ENCODE assay signal across 8 mouse cellular contexts in the genomic region with DNA sequence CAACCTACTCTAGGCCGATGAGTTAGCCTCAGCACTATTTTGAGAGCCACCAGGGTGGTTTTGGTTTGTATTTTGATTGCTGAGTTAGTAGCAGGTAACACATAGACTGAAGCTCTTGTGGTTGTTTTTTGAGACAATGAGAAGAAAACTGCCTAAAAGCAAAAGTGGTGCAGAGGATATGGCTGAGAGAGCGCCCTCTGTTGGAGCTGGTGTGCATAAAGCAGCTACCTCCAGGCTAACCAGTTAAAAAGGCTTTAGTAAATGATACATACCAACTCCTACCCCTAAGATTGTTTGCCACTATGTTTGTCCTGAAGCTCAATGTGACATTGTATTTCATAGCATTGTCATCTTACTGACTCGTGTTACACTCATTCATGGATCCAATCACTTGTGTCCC. TPM values are rescaled to one million over a fixed set of nuclear protein-coding genes. Genes with fewer than 3 reads are reported as not detected.
A peak's percentile ranks its signal among the peaks of the same experiment; 100 is the strongest.
DNase-seq lines count a peak whose midpoint lies in the region; ATAC-seq and TF ChIP-seq lines count a peak whose summit lies in the region.

No protein-coding gene starts in this region.

- no peak for ATAC-seq in CD4-positive, CD25-positive, alpha-beta regulatory T cell, adult 4 months

- H3K27ac ChIP-seq in left cerebral cortex, adult 2 months: no peak overlapping the region

- H3K4me3 ChIP-seq in left cerebral cortex, adult 2 months: no peak overlapping the region

- intact Hi-C loops in left cerebral cortex, adult 2 months (cut with DNase I): no loop called here

- DNase-seq in CD4-positive, CD25-positive, alpha-beta regulatory T cell, adult 2 months (ENCODE audit: low read depth, low spot score): peak; percentile 66
- peak in 1 of 2 experiments; percentile 12 for DNase-seq in left cerebral cortex, adult 2 months (ENCODE audit: extremely low spot score in 1 of 2, low spot score in 2 of 2)
- no peak for DNase-seq in left cerebral cortex, adult 8-10 months (ENCODE audit: low spot score in 2 of 2)
- peak; percentile 20 for DNase-seq in c-Kit-positive CD71-positive TER-119-negative erythroid progenitor cells, embryonic 14.5 days (ENCODE audit: low read depth)
- DNase-seq in retina, embryonic 14.5 days (ENCODE audit: low spot score): peak; percentile 11
- DNase-seq in right cerebral cortex, postnatal 25 days: no peak
- no peak for DNase-seq in urinary bladder, adult 18-20 months (ENCODE audit: low spot score in 2 of 2)

- peak; percentile 63 for TF ChIP-seq CTCF in left cerebral cortex, adult 2 months (IDR thresholded peaks at IDR 0.05)

RNA-seq across cellular contexts. Expression of a gene that starts 54.3 kb away (rescaled TPM):
- polyA plus RNA-seq in CD4-positive, CD25-positive, alpha-beta regulatory T cell, adult 4 months (2017; shearing (Covaris generic)): 10 to 100 TPM; 53.0 to 83.1 TPM
- total RNA-seq in left cerebral cortex, adult 2 months (2021): 10 to 100 TPM; 14.3 to 18.5 TPM
- 10 to 100 TPM; 20.7 to 22.8 (median 21.6) TPM for total RNA-seq in left cerebral cortex, adult 8-10 months (2022)

RNA-seq across cellular contexts. Expression of a gene that starts 56.2 kb away (rescaled TPM):
- polyA plus RNA-seq in CD4-positive, CD25-positive, alpha-beta regulatory T cell, adult 4 months (2017; shearing (Covaris generic)): under 1 TPM; 0.32 to 0.33 TPM
- 1 to 10 TPM; 3.7 to 4.2 TPM for total RNA-seq in left cerebral cortex, adult 2 months (2021)
- 1 to 10 TPM; 2.8 to 4.3 (median 4.1) TPM for total RNA-seq in left cerebral cortex, adult 8-10 months (2022)

Comparison
In these comparisons a context has a peak if more than half of its experiments do, and no peak if none do; other contexts are left out.
1. DNase-seq: peak in CD4-positive, CD25-positive, alpha-beta regulatory T cell, adult 2 months (single experiment), c-Kit-positive CD71-positive TER-119-negative erythroid progenitor cells, embryonic 14.5 days (single experiment) and retina, embryonic 14.5 days (single experiment); none in left cerebral cortex, adult 8-10 months (0 of 2), right cerebral cortex, postnatal 25 days (single experiment) and urinary bladder, adult 18-20 months (0 of 2).